Mouse (Mus musculus) forebrain, embryonic 14.5 days (tissue): ENCODE results near the gene Rbfox3. TPM values are rescaled to one million over a fixed set of nuclear protein-coding genes. Genes with fewer than 3 reads are reported as not detected.

ENCODE experiments used
- ATAC-seq: fragments of 200-750 bp; cut with Nextera tagmentation; 2 replicates; pipeline ENCODE4 v1.8.0; 2017; ENCODE audit warnings: mild to moderate bottlenecking, moderate library complexity
- DNase-seq: peaks from one replicate; pipeline ENCODE4 v3.0.0-alpha.2; 2015; ENCODE audit warnings: low spot score
- H3K27ac ChIP-seq: fragments of 300-500 bp; sonication (generic); 2 replicates; pipeline ENCODE4 v1.5.1; 2014; ENCODE audit warnings: low read depth, mild to moderate bottlenecking, control low read depth, low read length, moderate library complexity
- H3K27me3 ChIP-seq: fragments of 300-500 bp; sonication (generic); replicated peaks from 2 replicates; pipeline ENCODE4 v1.6.1; 2014; ENCODE audit warnings: low read length, control low read depth, mixed read lengths; ENCODE audit not compliant: control insufficient read depth, insufficient read depth
- H3K36me3 ChIP-seq: fragments of 300-500 bp; sonication (generic); 2 replicates; pipeline ENCODE4 v1.6.1; 2014; ENCODE audit warnings: low read length, control low read depth; ENCODE audit not compliant: control insufficient read depth, insufficient read depth
- H3K4me1 ChIP-seq: fragments of 300-500 bp; sonication (generic); 2 replicates; pipeline ENCODE4 v1.6.1; 2014; ENCODE audit warnings: antibody characterized with exemption, low read length, control low read depth; ENCODE audit not compliant: control insufficient read depth, insufficient read depth
- H3K4me2 ChIP-seq: fragments of 300-500 bp; sonication (generic); 2 replicates; pipeline ENCODE4 v1.6.1; 2014; ENCODE audit warnings: mild to moderate bottlenecking, control low read depth, low read length
- H3K4me3 ChIP-seq: fragments of 300-500 bp; sonication (generic); 2 replicates; pipeline ENCODE4 v1.5.1; 2014; ENCODE audit warnings: low read depth, low read length, control low read depth
- H3K9ac ChIP-seq: fragments of 300-500 bp; sonication (generic); 2 replicates; pipeline ENCODE4 v1.6.1; 2014; ENCODE audit warnings: mild to moderate bottlenecking, low read length, control low read depth, moderate library complexity
- H3K9me3 ChIP-seq: fragments of 300-500 bp; sonication (generic); replicated peaks from 2 replicates; pipeline ENCODE4 v1.6.1; 2016; ENCODE audit warnings: low read length, control low read depth, mixed read lengths; ENCODE audit not compliant: control insufficient read depth
- WGBS: fragments of 180-500 bp; shearing (Covaris S2); extraction: QIAGEN DNeasy Blood & Tissue Kit; methylation state at CpG from one replicate; pipeline ENCODE4 v1.1.7; 2014; 5-methylcytosine and 5-hydroxymethylcytosine counted together
- polyA plus RNA-seq: library from polyadenylated mRNA; unstranded; fragments of >200 nt; fragmentation: Nextera tagmentation; extraction: Ambion mirVana; gene quantifications from 2 replicates; pipeline ENCODE4 v1.2.1, GENCODE M21; 2014

Gene Rbfox3
- polyA plus RNA-seq, 1 experiment from 2014 or later: 28.2 TPM

- H3K36me3 ChIP-seq: no peaks in the 10 kb centered on the region
- no peak for ATAC-seq
- 68% methylated on average over 10 of the region's 10 CpGs for WGBS
- no peak overlapping the region for H3K9ac ChIP-seq
- DNase-seq: no peak
- H3K4me2 ChIP-seq: no peak overlapping the region
- peaks cover 16% of the 10 kb centered on the region for H3K4me1 ChIP-seq
- no peaks in the 10 kb centered on the region for H3K9me3 ChIP-seq
- H3K4me3 ChIP-seq: no peak overlapping the region
- no peak overlapping the region for H3K27ac ChIP-seq
- H3K27me3 ChIP-seq: no peaks in the 10 kb centered on the region
Measured at GRCm38 (mm10) chr11:118898156-118898555, 13.2 kb downstream of the Rbfox3 start.

GRCm38 (mm10) chr11:118897114-118897841 lies 14.1 kb downstream of the Rbfox3 start:
- 14% methylated on average over 21 of the region's 21 CpGs for WGBS
- ATAC-seq (peak; percentile 57), DNase-seq (no peak)
- Histone ChIP-seq H3K4me3 (no peak overlapping the region), H3K9me3 (no peaks in the 10 kb centered on the region), H3K4me2 (peak overlapping the region; percentile 26; the same call in 1 of the 2 replicates), H3K4me1 (peaks cover 16% of the 10 kb centered on the region), H3K27me3 (no peaks in the 10 kb centered on the region), H3K36me3 (no peaks in the 10 kb centered on the region), H3K9ac (peak overlapping the region; percentile 43; the same call in 1 of the 2 replicates), H3K27ac (peak overlapping the region; percentile 64; the same call in 1 of the 2 replicates)

GRCm38 (mm10) chr11:118896032-118896675 lies 15.2 kb downstream of the Rbfox3 start:
- WGBS: 32% methylated on average over 16 of the region's 16 CpGs
- Histone ChIP-seq H3K9me3 (no peaks in the 10 kb centered on the region), H3K4me1 (peaks cover 19% of the 10 kb centered on the region), H3K27ac (no peak overlapping the region), H3K27me3 (no peaks in the 10 kb centered on the region), H3K36me3 (no peaks in the 10 kb centered on the region), H3K9ac (no peak overlapping the region), H3K4me2 (no peak overlapping the region), H3K4me3 (no peak overlapping the region)
- DNase-seq (peak; percentile 52), ATAC-seq (0 out of 2 replicates have a peak, but pooled peaks have one; percentile 23)

- H3K4me1 ChIP-seq: peaks cover 19% of the 10 kb centered on the region
- no peak overlapping the region for H3K4me3 ChIP-seq
- no peak overlapping the region for H3K4me2 ChIP-seq
- no peak overlapping the region for H3K9ac ChIP-seq
- no peaks in the 10 kb centered on the region for H3K27me3 ChIP-seq
- ATAC-seq: no peak
- no peak overlapping the region for H3K27ac ChIP-seq
- DNase-seq: no peak
- WGBS: 84% methylated on average over 5 of the region's 5 CpGs
- H3K9me3 ChIP-seq: no peaks in the 10 kb centered on the region
- no peaks in the 10 kb centered on the region for H3K36me3 ChIP-seq
Measured at GRCm38 (mm10) chr11:118894835-118895234, 16.6 kb downstream of the Rbfox3 start.

- Histone ChIP-seq H3K27me3 (no peaks in the 10 kb centered on the region), H3K27ac (no peak overlapping the region), H3K9ac (no peak overlapping the region), H3K4me1 (peaks cover 19% of the 10 kb centered on the region), H3K4me2 (no peak overlapping the region), H3K4me3 (no peak overlapping the region), H3K36me3 (no peaks in the 10 kb centered on the region), H3K9me3 (no peaks in the 10 kb centered on the region)
- DNase-seq (no peak), ATAC-seq (no peak)
- 89% methylated on average over 4 of the region's 4 CpGs for WGBS
Measured at GRCm38 (mm10) chr11:118894196-118894595, 17.2 kb downstream of the Rbfox3 start.

GRCm38 (mm10) chr11:118892876-118893275 lies 18.5 kb downstream of the Rbfox3 start:
- ATAC-seq (no peak), DNase-seq (no peak)
- WGBS: 94% methylated on average over 5 of the region's 5 CpGs
- Histone ChIP-seq H3K4me2 (no peak overlapping the region), H3K27me3 (no peaks in the 10 kb centered on the region), H3K4me1 (peaks cover 19% of the 10 kb centered on the region), H3K36me3 (no peaks in the 10 kb centered on the region), H3K9me3 (no peaks in the 10 kb centered on the region), H3K27ac (no peak overlapping the region), H3K4me3 (no peak overlapping the region), H3K9ac (no peak overlapping the region)

- no peak for DNase-seq
- 85% methylated on average over 15 of the region's 15 CpGs for WGBS
- H3K4me3 ChIP-seq: no peak overlapping the region
- no peaks in the 10 kb centered on the region for H3K36me3 ChIP-seq
- no peak overlapping the region for H3K4me2 ChIP-seq
- H3K9me3 ChIP-seq: no peaks in the 10 kb centered on the region
- H3K9ac ChIP-seq: 0 out of 2 replicates have a peak overlapping the region, but pooled peaks have one; percentile 5
- H3K27me3 ChIP-seq: no peaks in the 10 kb centered on the region
- H3K4me1 ChIP-seq: peaks cover 10% of the 10 kb centered on the region
- H3K27ac ChIP-seq: peak overlapping the region; percentile 48; the same call in 1 of the 2 replicates
- ATAC-seq: no peak
Measured at GRCm38 (mm10) chr11:118891516-118891915, 19.9 kb downstream of the Rbfox3 start.

GRCm38 (mm10) chr11:118890992-118891398 lies 20.4 kb downstream of the Rbfox3 start:
- Histone ChIP-seq H3K27me3 (no peaks in the 10 kb centered on the region), H3K4me1 (peaks cover 4% of the 10 kb centered on the region), H3K9me3 (no peaks in the 10 kb centered on the region), H3K4me2 (no peak overlapping the region), H3K36me3 (no peaks in the 10 kb centered on the region), H3K27ac (peak overlapping the region; percentile 48; the same call in 1 of the 2 replicates), H3K4me3 (no peak overlapping the region), H3K9ac (no peak overlapping the region)
- 45% methylated on average over 16 of the region's 16 CpGs for WGBS
- ATAC-seq (no peak), DNase-seq (no peak)

- 0 out of 2 replicates have a peak, but pooled peaks cover 3% of the 10 kb centered on the region for H3K4me1 ChIP-seq
- no peak overlapping the region for H3K4me2 ChIP-seq
- DNase-seq (no peak), ATAC-seq (no peak)
- H3K4me3 ChIP-seq: no peak overlapping the region
- no peaks in the 10 kb centered on the region for H3K36me3 ChIP-seq
- no peaks in the 10 kb centered on the region for H3K9me3 ChIP-seq
- no peak overlapping the region for H3K27ac ChIP-seq
- no peak overlapping the region for H3K9ac ChIP-seq
- WGBS: 58% methylated on average over 5 of the region's 5 CpGs
- no peaks in the 10 kb centered on the region for H3K27me3 ChIP-seq
Measured at GRCm38 (mm10) chr11:118890474-118890873, 20.9 kb downstream of the Rbfox3 start.
